ENCODE assay signal across 18 mouse cellular contexts in genomic region chr16:75865505-75865904, GRCm38 (mm10).
DNase-seq lines count a peak whose midpoint lies in the region; ATAC-seq lines count a peak whose summit lies in the region.
"Had no signal": no experiment of that assay in that cellular context is flagged by ENCODE, and none has a peak within 500 bp of the region (broad histone marks: within the 10 kb centered on the region; RNA-seq: fewer than 3 reads in every experiment).

No protein-coding gene starts in this region.

- 77% methylated on average over 6 of the region's 6 CpGs for WGBS in kidney, embryonic 16.5 days

- no peak for ATAC-seq in cerebellum, adult (ENCODE audit: insufficient number of reproducible peaks, low FRiP score, low TSS enrichment)
- no peak for ATAC-seq in kidney, embryonic 16.5 days (ENCODE audit: low FRiP score, low TSS enrichment)
- ATAC-seq: forebrain, embryonic 16.5 days; intestine, embryonic 16.5 days had no signal

- no peaks in the 10 kb centered on the region for H3K9me3 ChIP-seq in kidney, embryonic 16.5 days (ENCODE audit: low read length)
- H3K9me3 ChIP-seq: heart, embryonic 13.5 days; megakaryocyte, embryonic 14.5 days had no signal

- no peak overlapping the region for H3K27ac ChIP-seq in kidney, embryonic 16.5 days (ENCODE audit: low read length)
- H3K27ac ChIP-seq: heart, embryonic 13.5 days had no signal

- H3K9ac ChIP-seq in kidney, embryonic 16.5 days (replicated peaks; ENCODE audit: low read length), result no peak overlapping the region
- H3K9ac ChIP-seq: heart, embryonic 13.5 days; lung, embryonic 14.5 days had no signal

- H3K4me1 ChIP-seq in kidney, embryonic 16.5 days (ENCODE audit: insufficient read depth, low read length), result no peaks in the 10 kb centered on the region

- peak; percentile 58 to 82 for DNase-seq in cerebellum, postnatal 10 days
- DNase-seq in layer of hippocampus, adult 9-11 months, result peak; percentile 15
- DNase-seq in layer of hippocampus, postnatal 14 days (ENCODE audit: low spot score in 2 of 2), result no peak
- peak; percentile 18 for DNase-seq in brain, adult 2 months (ENCODE audit: low read depth, low spot score)
- peak; percentile 18 to 26 for DNase-seq in natural killer cell, adult 2 months (ENCODE audit: low spot score in 2 of 2)
- no peak for DNase-seq in kidney, adult 18-20 months
- DNase-seq: cerebellum, adult 9-11 months; heart, postnatal 4 days; kidney, postnatal 14 days; lung, embryonic 14.5 days had no signal

- H3K36me3 ChIP-seq in kidney, embryonic 16.5 days (ENCODE audit: insufficient read depth, low read length), result no peaks in the 10 kb centered on the region
- H3K36me3 ChIP-seq: heart, embryonic 13.5 days had no signal

- no peaks in the 10 kb centered on the region for H3K27me3 ChIP-seq in kidney, embryonic 16.5 days (ENCODE audit: insufficient read depth, low read length)
- H3K27me3 ChIP-seq: heart, embryonic 13.5 days; megakaryocyte, embryonic 14.5 days had no signal

- H3K4me3 ChIP-seq in kidney, embryonic 16.5 days (ENCODE audit: low read length), result no peak overlapping the region
- H3K4me3 ChIP-seq: heart, embryonic 13.5 days; megakaryocyte, embryonic 14.5 days; myocyte had no signal

- no peak overlapping the region for H3K4me2 ChIP-seq in kidney, embryonic 16.5 days (replicated peaks; ENCODE audit: low read depth, low read length)
- H3K4me2 ChIP-seq: heart, embryonic 13.5 days; liver, embryonic 11.5 days; lung, embryonic 14.5 days had no signal

Comparison
In these comparisons a context has a peak if more than half of its experiments do, and no peak if none do; other contexts are left out.
1. DNase-seq: peak in cerebellum, postnatal 10 days (2 of 2), layer of hippocampus, adult 9-11 months (single experiment), brain, adult 2 months (single experiment) and natural killer cell, adult 2 months (2 of 2); none in layer of hippocampus, postnatal 14 days (0 of 2) and kidney, adult 18-20 months (single experiment).